Mouse (Mus musculus) small intestine, adult 2 months (tissue): ENCODE measurements around the gene Ttc21a. TPM values are rescaled to one million over a fixed set of nuclear protein-coding genes. Genes with fewer than 3 reads are reported as not detected.

Source experiments
- H3K27ac ChIP-seq: fragments of 200-500 bp; 2 replicates; pipeline ENCODE4 v1.5.1; 2012; ENCODE audit warnings: low read depth, low read length, control low read depth, inconsistent platforms; ENCODE audit not compliant: insufficient read depth
- H3K27me3 ChIP-seq: fragments of 200-500 bp; 2 replicates; pipeline ENCODE4 v1.6.1; 2012; ENCODE audit warnings: mild to moderate bottlenecking, moderate library complexity, low read length, inconsistent platforms; ENCODE audit not compliant: control insufficient read depth, insufficient read depth
- H3K36me3 ChIP-seq: fragments of 200-500 bp; 2 replicates; pipeline ENCODE4 v1.6.1; 2012; ENCODE audit warnings: mild to moderate bottlenecking, low read length, control low read depth, inconsistent platforms; ENCODE audit not compliant: control insufficient read depth, insufficient read depth
- H3K4me1 ChIP-seq: fragments of 200-500 bp; 2 replicates; pipeline ENCODE4 v1.6.1; 2012; ENCODE audit warnings: low read length, inconsistent platforms, mixed read lengths; ENCODE audit not compliant: control insufficient read depth, insufficient read depth, insufficient read length
- H3K4me3 ChIP-seq: fragments of 200-500 bp; 2 replicates; pipeline ENCODE4 v1.5.1; 2012; ENCODE audit warnings: low read depth, mild to moderate bottlenecking, control low read depth, inconsistent platforms, low read length, moderate library complexity
- CTCF ChIP-seq: fragments of 200-500 bp; IDR thresholded peaks from 2 replicates; pipeline ENCODE4 v1.5.1; 2012; ENCODE audit warnings: low read depth, mild to moderate bottlenecking, control low read depth, inconsistent platforms, low read length, moderate library complexity, mixed read lengths; ENCODE audit not compliant: insufficient replicate concordance, insufficient read length; ENCODE audit errors: extremely low read depth
- POLR2A ChIP-seq: fragments of 200-500 bp; IDR thresholded peaks from 2 replicates; pipeline ENCODE4 v1.6.1; 2012; ENCODE audit warnings: low read depth, mild to moderate bottlenecking, control low read depth, inconsistent platforms, low read length, moderate library complexity
- WGBS: fragments of 180-500 bp; shearing (Covaris S2); methylation state at CpG from one replicate; pipeline ENCODE4 v1.1.7; 2018; 5-methylcytosine and 5-hydroxymethylcytosine counted together
- polyA plus RNA-seq: library from polyadenylated mRNA; depleted of rRNA; stranded (reverse); fragments of >200 nt; gene quantifications from 2 replicates; pipeline ENCODE4 v1.2.3, GENCODE M21; 2012

The Ttc21a gene
- polyA plus RNA-seq, 1 experiment, result not detected

DNA sequence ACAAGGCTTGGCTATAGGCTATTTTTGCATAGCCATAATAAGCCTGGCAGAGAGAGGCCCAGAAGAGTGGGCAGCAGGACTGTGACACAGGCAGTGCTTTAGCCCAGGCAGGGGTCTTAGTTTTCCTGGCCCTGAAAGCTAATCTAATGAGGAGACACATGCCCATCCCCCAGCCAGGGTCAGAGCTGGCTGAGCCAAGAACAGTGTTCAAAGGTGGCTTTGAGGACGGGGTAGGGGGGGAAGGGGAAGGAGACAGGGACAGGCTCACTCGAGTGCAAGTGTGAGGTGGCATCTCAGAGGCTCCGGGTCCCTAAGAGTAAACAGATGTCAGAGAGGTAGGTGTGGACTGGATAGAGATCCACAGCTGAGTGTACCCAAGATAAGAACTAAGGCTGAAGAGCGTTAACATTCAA, 43.4 kb downstream of the Ttc21a start:
- Histone ChIP-seq H3K27ac (peak overlapping the region; percentile 95), H3K36me3 (no peaks in the 10 kb centered on the region)
- 4% methylated on average over 4 of the region's 4 CpGs for WGBS

DNA sequence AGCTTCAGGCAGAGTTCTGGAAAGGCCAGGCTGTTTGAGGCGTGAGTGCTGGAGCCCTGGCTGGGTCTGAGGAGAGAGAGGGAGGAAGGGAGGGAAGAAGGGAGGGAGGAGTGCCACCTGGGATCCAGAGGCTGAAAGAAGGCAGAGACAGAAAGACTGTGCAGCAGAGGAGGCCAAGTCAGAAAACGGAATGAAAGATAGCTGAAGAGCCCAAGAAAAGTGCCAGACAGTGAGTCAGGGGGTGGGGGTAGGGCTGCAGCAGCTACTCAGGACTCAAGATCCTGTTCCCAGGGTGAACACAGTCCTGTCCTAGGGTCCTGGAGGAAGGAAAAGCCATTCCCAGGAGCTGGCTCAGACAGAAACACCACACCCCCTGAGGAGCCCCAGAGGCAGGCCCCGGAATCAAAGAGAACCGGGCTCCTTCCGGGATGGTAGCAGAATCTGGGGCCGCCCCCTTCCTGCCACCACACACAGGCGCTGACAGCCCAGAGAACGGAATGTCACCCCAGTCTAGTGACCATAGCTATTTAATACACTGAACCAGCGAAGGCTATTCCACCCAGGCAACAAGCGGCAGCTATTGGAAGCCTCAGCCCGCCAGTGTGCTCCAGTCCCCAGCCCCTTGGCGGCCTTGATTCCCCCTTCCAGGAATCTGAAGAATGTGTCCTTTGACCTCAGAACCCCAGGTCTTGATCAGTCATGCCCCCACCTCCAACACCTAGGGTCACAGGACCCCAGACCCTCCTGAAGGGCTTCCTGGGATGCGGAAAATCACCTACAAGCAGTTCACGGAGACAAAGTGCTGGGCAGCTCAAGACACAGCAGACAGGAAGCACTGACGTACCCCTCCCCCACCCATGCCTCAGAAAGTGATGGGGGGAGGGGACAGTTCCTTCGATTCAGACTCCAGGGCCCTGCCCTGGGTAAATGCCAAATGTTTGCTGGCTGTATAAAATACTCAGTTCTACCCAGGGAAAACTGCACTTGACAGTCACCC, 44.1 kb downstream of the Ttc21a start:
- H3K4me3 ChIP-seq, result peak overlapping the region; percentile 65
- WGBS, result 4% methylated on average over 16 of the region's 16 CpGs
- TF ChIP-seq CTCF (no peak), POLR2A (peak; percentile 28; the same call in 1 of the 2 replicates)
- peak overlapping the region; percentile 95 for H3K27ac ChIP-seq
- no peaks in the 10 kb centered on the region for H3K36me3 ChIP-seq
- H3K4me1 ChIP-seq, result peaks cover 36% of the 10 kb centered on the region
- H3K27me3 ChIP-seq, result no peaks in the 10 kb centered on the region

More for the DNA sequence above, 43.4 kb downstream of the Ttc21a start:
- Histone ChIP-seq H3K4me1 (peaks cover 36% of the 10 kb centered on the region), H3K4me3 (peak overlapping the region; percentile 65), H3K27me3 (no peaks in the 10 kb centered on the region)
- no peak for TF ChIP-seq POLR2A
- TF ChIP-seq CTCF, result no peak

- TF ChIP-seq CTCF (no peak), POLR2A (no peak)
- under 1% methylated on average over 11 of the region's 11 CpGs for WGBS
- no peaks in the 10 kb centered on the region for H3K36me3 ChIP-seq
- peaks cover 34% of the 10 kb centered on the region for H3K4me1 ChIP-seq
- H3K27ac ChIP-seq, result peak overlapping the region; percentile 95
- H3K27me3 ChIP-seq, result no peaks in the 10 kb centered on the region
- H3K4me3 ChIP-seq, result peak overlapping the region; percentile 99
Measured at GRCm38 (mm10) chr9:119982241-119982811, 44.9 kb downstream of the Ttc21a start.

DNA sequence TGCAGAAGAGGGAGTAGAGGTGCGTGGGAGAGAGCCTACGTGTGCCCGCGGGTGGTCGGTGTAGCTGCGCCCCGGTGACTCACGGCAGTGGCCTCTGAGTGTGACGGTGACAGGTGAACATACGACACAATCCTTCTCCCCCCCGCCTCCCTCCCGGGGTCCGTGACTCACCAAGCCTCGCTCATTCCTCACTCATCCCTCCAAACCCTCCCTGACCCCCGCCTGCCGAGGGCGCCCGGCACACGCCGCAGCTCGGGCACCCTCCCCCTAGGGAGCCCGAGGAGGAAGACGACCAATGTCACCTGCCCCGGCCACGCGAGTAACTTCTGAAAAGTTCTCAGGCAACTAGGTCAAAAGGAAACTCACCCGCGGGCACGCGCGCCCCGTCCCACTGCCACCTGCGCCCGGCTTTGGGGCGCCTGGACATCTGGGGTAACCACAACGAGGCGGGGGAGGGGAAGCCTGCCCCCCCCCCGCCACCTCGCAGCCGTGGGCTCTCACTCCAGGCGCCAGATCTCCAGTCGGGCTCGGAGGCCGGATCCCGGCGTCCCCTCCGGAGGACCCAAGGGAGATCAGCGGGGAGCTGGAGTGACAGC, 45.6 kb downstream of the Ttc21a start:
- WGBS, result under 1% methylated on average over 48 of the region's 48 CpGs
- H3K4me1 ChIP-seq, result peaks cover 29% of the 10 kb centered on the region

GRCm38 (mm10) chr9:119983585-119984535, 46.5 kb downstream of the Ttc21a start:
- 3% methylated on average over 78 of the region's 79 CpGs for WGBS
- peaks cover 29% of the 10 kb centered on the region for H3K4me1 ChIP-seq
- TF ChIP-seq POLR2A (peak; percentile 94), CTCF (no peak)

More for the DNA sequence above, 45.6 kb downstream of the Ttc21a start:
- Histone ChIP-seq H3K27ac (peak overlapping the region; percentile 95), H3K27me3 (no peaks in the 10 kb centered on the region), H3K4me3 (peak overlapping the region; percentile 99), H3K36me3 (no peaks in the 10 kb centered on the region)
- TF ChIP-seq POLR2A, result no peak
- no peak for TF ChIP-seq CTCF

GRCm38 (mm10) chr9:119984536-119985011, 47.2 kb downstream of the Ttc21a start, which contains the start of gene Csrnp1:
Gene Csrnp1, minus strand, starts transcription at chr9:119984658.
- Histone ChIP-seq H3K4me1 (peaks cover 29% of the 10 kb centered on the region), H3K36me3 (no peaks in the 10 kb centered on the region), H3K27ac (peak within 1 kb of the TSS; percentile 95), H3K27me3 (no peaks in the 10 kb centered on the region), H3K4me3 (peak within 1 kb of the TSS; percentile 99)
- WGBS, result 38% methylated on average over 14 of the region's 14 CpGs
- TF ChIP-seq CTCF (no peak), POLR2A (no peak)

More at GRCm38 (mm10) chr9:119983585-119984535, 46.5 kb downstream of the Ttc21a start:
- H3K4me3 ChIP-seq, result peak overlapping the region; percentile 99
- H3K36me3 ChIP-seq, result no peaks in the 10 kb centered on the region
- no peaks in the 10 kb centered on the region for H3K27me3 ChIP-seq
- peak overlapping the region; percentile 95 for H3K27ac ChIP-seq
